Mouse (Mus musculus) neural tube, embryonic 14.5 days (tissue): ENCODE results near the gene Plscr1. TPM values are rescaled to one million over a fixed set of nuclear protein-coding genes. Genes with fewer than 3 reads are reported as not detected.

Experiments used
- ATAC-seq: fragments of 200-750 bp; cut with Nextera tagmentation; 2 replicates; pipeline ENCODE4 v1.8.0; 2017; ENCODE audit warnings: low read depth, mild to moderate bottlenecking, moderate TSS enrichment, moderate library complexity
- H3K27ac ChIP-seq: fragments of 300-500 bp; sonication (generic); 2 replicates; pipeline ENCODE4 v1.5.1; 2014; ENCODE audit warnings: low read depth, mild to moderate bottlenecking, control low read depth, low read length, moderate library complexity, mixed read lengths
- H3K27me3 ChIP-seq: fragments of 300-500 bp; sonication (generic); 2 replicates; pipeline ENCODE4 v1.6.1; 2014; ENCODE audit warnings: low read length; ENCODE audit not compliant: control insufficient read depth, insufficient read depth
- H3K36me3 ChIP-seq: fragments of 300-500 bp; sonication (generic); 2 replicates; pipeline ENCODE4 v1.6.1; 2014; ENCODE audit warnings: low read length, mixed read lengths; ENCODE audit not compliant: control insufficient read depth, insufficient read depth
- H3K4me1 ChIP-seq: fragments of 300-500 bp; sonication (generic); 2 replicates; pipeline ENCODE4 v1.6.1; 2014; ENCODE audit warnings: low read length; ENCODE audit not compliant: control insufficient read depth, insufficient read depth
- H3K4me2 ChIP-seq: fragments of 300-500 bp; sonication (generic); 2 replicates; pipeline ENCODE4 v1.6.1; 2014; ENCODE audit warnings: mild to moderate bottlenecking, low read depth, low read length, control low read depth
- H3K4me3 ChIP-seq: fragments of 300-500 bp; sonication (generic); 2 replicates; pipeline ENCODE4 v1.5.1; 2014; ENCODE audit warnings: low read depth, low read length, control low read depth, mixed read lengths
- H3K9ac ChIP-seq: fragments of 300-500 bp; sonication (generic); replicated peaks from 2 replicates; pipeline ENCODE4 v1.6.1; 2014; ENCODE audit warnings: low read depth, mild to moderate bottlenecking, control low read depth, low read length, mixed read lengths
- H3K9me3 ChIP-seq: fragments of 300-500 bp; sonication (generic); 2 replicates; pipeline ENCODE4 v1.6.1; 2016; ENCODE audit warnings: low read length; ENCODE audit not compliant: control insufficient read depth
- WGBS: fragments of 180-500 bp; shearing (Covaris S2); extraction: QIAGEN DNeasy Blood & Tissue Kit; methylation state at CpG from one replicate; pipeline ENCODE4 v1.1.7; 2014; 5-methylcytosine and 5-hydroxymethylcytosine counted together
- polyA plus RNA-seq: library from polyadenylated mRNA; unstranded; fragments of >200 nt; fragmentation: Nextera tagmentation; extraction: Ambion mirVana; gene quantifications from 2 replicates; pipeline ENCODE4 v1.2.1, GENCODE M21; 2014

Plscr1 gene
- 7.5 and 8.8 TPM in 2 replicates for polyA plus RNA-seq

- H3K9me3 ChIP-seq: no peaks in the 10 kb centered on the region
- 40% methylated on average over 7 of the region's 7 CpGs for WGBS
- no peaks in the 10 kb centered on the region for H3K36me3 ChIP-seq
- peak within 1 kb of the TSS; percentile 56 for H3K9ac ChIP-seq
- peak within 1 kb of the TSS; percentile 53 for H3K4me3 ChIP-seq
- 0 out of 2 replicates have a peak, but pooled peaks cover 7% of the 10 kb centered on the region for H3K4me1 ChIP-seq
- no peak for ATAC-seq
- H3K27me3 ChIP-seq: no peaks in the 10 kb centered on the region
- peak within 1 kb of the TSS; percentile 80 for H3K4me2 ChIP-seq
- peak within 1 kb of the TSS; percentile 40; the same call in 1 of the 2 replicates for H3K27ac ChIP-seq
These were observed at the start of gene Plscr1 for GRCm38 (mm10) chr9:92249447-92249852. TSS of gene Plscr1 (plus strand) at chr9:92249750.

GRCm38 (mm10) chr9:92204397-92204796 lies 45.2 kb upstream of the Plscr1 start:
- Histone ChIP-seq H3K9ac (no peak overlapping the region), H3K4me3 (no peak overlapping the region), H3K4me2 (no peak overlapping the region), H3K27ac (no peak overlapping the region), H3K36me3 (no peaks in the 10 kb centered on the region), H3K27me3 (no peaks in the 10 kb centered on the region), H3K9me3 (no peaks in the 10 kb centered on the region), H3K4me1 (no peaks in the 10 kb centered on the region)
- ATAC-seq: no peak
- 76% methylated on average over 2 of the region's 2 CpGs for WGBS

GRCm38 (mm10) chr9:92207307-92207706 lies 42.2 kb upstream of the Plscr1 start:
- Histone ChIP-seq H3K9me3 (no peaks in the 10 kb centered on the region), H3K36me3 (no peaks in the 10 kb centered on the region), H3K27ac (no peak overlapping the region), H3K4me3 (no peak overlapping the region), H3K4me2 (no peak overlapping the region), H3K9ac (no peak overlapping the region), H3K27me3 (no peaks in the 10 kb centered on the region), H3K4me1 (no peaks in the 10 kb centered on the region)
- no peak for ATAC-seq
- 46% methylated on average over 4 of the region's 4 CpGs for WGBS

- ATAC-seq: no peak
- no peaks in the 10 kb centered on the region for H3K27me3 ChIP-seq
- H3K36me3 ChIP-seq: no peaks in the 10 kb centered on the region
- no peak overlapping the region for H3K9ac ChIP-seq
- WGBS: 81% methylated on average over 8 of the region's 8 CpGs
- no peaks in the 10 kb centered on the region for H3K9me3 ChIP-seq
- H3K27ac ChIP-seq: no peak overlapping the region
- H3K4me2 ChIP-seq: no peak overlapping the region
- no peaks in the 10 kb centered on the region for H3K4me1 ChIP-seq
- H3K4me3 ChIP-seq: no peak overlapping the region
These were observed 41.8 kb upstream of the Plscr1 start for GRCm38 (mm10) chr9:92207757-92208156.

- no peak overlapping the region for H3K9ac ChIP-seq
- no peaks in the 10 kb centered on the region for H3K27me3 ChIP-seq
- H3K4me1 ChIP-seq: no peaks in the 10 kb centered on the region
- H3K4me2 ChIP-seq: no peak overlapping the region
- H3K9me3 ChIP-seq: no peaks in the 10 kb centered on the region
- no peak overlapping the region for H3K27ac ChIP-seq
- H3K4me3 ChIP-seq: no peak overlapping the region
- no peaks in the 10 kb centered on the region for H3K36me3 ChIP-seq
- WGBS: 79% methylated on average over 3 of the region's 3 CpGs
- ATAC-seq: no peak
These were observed 39.7 kb upstream of the Plscr1 start for GRCm38 (mm10) chr9:92209850-92210249.

- ATAC-seq: no peak
- Histone ChIP-seq H3K9me3 (no peaks in the 10 kb centered on the region), H3K9ac (no peak overlapping the region), H3K27ac (no peak overlapping the region), H3K4me1 (no peaks in the 10 kb centered on the region), H3K36me3 (no peaks in the 10 kb centered on the region), H3K4me2 (no peak overlapping the region), H3K27me3 (no peaks in the 10 kb centered on the region), H3K4me3 (no peak overlapping the region)
- 79% methylated on average over 7 of the region's 7 CpGs for WGBS
These were observed 39.1 kb upstream of the Plscr1 start for GRCm38 (mm10) chr9:92210386-92210967.

GRCm38 (mm10) chr9:92211048-92211447 lies 38.5 kb upstream of the Plscr1 start:
- WGBS: 79% methylated on average over 3 of the region's 3 CpGs

GRCm38 (mm10) chr9:92217484-92217883 lies 32.1 kb upstream of the Plscr1 start:
- Histone ChIP-seq H3K27me3 (no peaks in the 10 kb centered on the region), H3K36me3 (no peaks in the 10 kb centered on the region), H3K4me3 (no peak overlapping the region), H3K9me3 (no peaks in the 10 kb centered on the region), H3K4me1 (no peaks in the 10 kb centered on the region), H3K9ac (no peak overlapping the region), H3K27ac (no peak overlapping the region), H3K4me2 (no peak overlapping the region)
- ATAC-seq: no peak
- 81% methylated on average over 4 of the region's 4 CpGs for WGBS

More at GRCm38 (mm10) chr9:92211048-92211447, 38.5 kb upstream of the Plscr1 start:
- Histone ChIP-seq H3K4me3 (no peak overlapping the region), H3K27me3 (no peaks in the 10 kb centered on the region), H3K36me3 (no peaks in the 10 kb centered on the region), H3K9ac (no peak overlapping the region), H3K9me3 (no peaks in the 10 kb centered on the region), H3K27ac (no peak overlapping the region), H3K4me1 (no peaks in the 10 kb centered on the region), H3K4me2 (no peak overlapping the region)
- no peak for ATAC-seq

GRCm38 (mm10) chr9:92217896-92218295 lies 31.7 kb upstream of the Plscr1 start:
- no peak for ATAC-seq
- H3K4me3 ChIP-seq: no peak overlapping the region
- H3K4me1 ChIP-seq: no peaks in the 10 kb centered on the region
- H3K36me3 ChIP-seq: no peaks in the 10 kb centered on the region
- no peak overlapping the region for H3K4me2 ChIP-seq
- 90% methylated on average over 2 of the region's 2 CpGs for WGBS
- no peaks in the 10 kb centered on the region for H3K9me3 ChIP-seq
- no peak overlapping the region for H3K27ac ChIP-seq
- H3K27me3 ChIP-seq: no peaks in the 10 kb centered on the region
- H3K9ac ChIP-seq: no peak overlapping the region
